Mouse (Mus musculus) limb, embryonic 15.5 days (tissue): Measurements from ENCODE around the gene Psmb6. TPM values are rescaled to one million over a fixed set of nuclear protein-coding genes. Genes with fewer than 3 reads are reported as not detected.
"Not testable (repeated sequence)": the region's sequence is repeated elsewhere in the genome, so short reads cannot be mapped to it uniquely, and the experiment has no call there.

Experiments
- ATAC-seq: fragments of 200-750 bp; cut with Nextera tagmentation; 2 replicates; pipeline ENCODE4 v1.8.0; 2017; ENCODE audit warnings: low read depth, moderate TSS enrichment; ENCODE audit not compliant: insufficient number of reproducible peaks, low FRiP score, low TSS enrichment
- H3K27ac ChIP-seq: fragments of 300-500 bp; sonication (generic); 2 replicates; pipeline ENCODE4 v1.5.1; 2015; ENCODE audit warnings: moderate library complexity, mild to moderate bottlenecking, inconsistent platforms
- H3K27me3 ChIP-seq: fragments of 300-500 bp; sonication (generic); 2 replicates; pipeline ENCODE4 v1.6.1; 2015; ENCODE audit warnings: inconsistent platforms
- H3K36me3 ChIP-seq: fragments of 300-500 bp; sonication (generic); 2 replicates; pipeline ENCODE4 v1.6.1; 2015; ENCODE audit warnings: inconsistent platforms
- H3K4me1 ChIP-seq: fragments of 300-500 bp; sonication (generic); 2 replicates; pipeline ENCODE4 v1.6.1; 2015; ENCODE audit warnings: inconsistent platforms
- H3K4me2 ChIP-seq: fragments of 300-500 bp; sonication (generic); 2 replicates; pipeline ENCODE4 v1.6.1; 2015; ENCODE audit warnings: mild to moderate bottlenecking, inconsistent platforms
- H3K4me3 ChIP-seq: fragments of 300-500 bp; sonication (generic); 2 replicates; pipeline ENCODE4 v1.5.1; 2015; ENCODE audit warnings: mild to moderate bottlenecking, inconsistent platforms
- H3K9ac ChIP-seq: fragments of 300-500 bp; sonication (generic); 2 replicates; pipeline ENCODE4 v1.6.1; 2015; ENCODE audit warnings: inconsistent platforms
- H3K9me3 ChIP-seq: fragments of 300-500 bp; sonication (generic); 2 replicates; pipeline ENCODE4 v1.6.1; 2016; ENCODE audit warnings: inconsistent platforms
- WGBS: fragments of 180-500 bp; shearing (Covaris S2); methylation state at CpG from one replicate; pipeline ENCODE4 v1.1.7; 2015; 5-methylcytosine and 5-hydroxymethylcytosine counted together
- polyA plus RNA-seq: library from polyadenylated mRNA; unstranded; fragments of >200 nt; fragmentation: Nextera tagmentation; extraction: Ambion mirVana; gene quantifications from 2 replicates; pipeline ENCODE4 v1.2.1, GENCODE M21; 2015

The Psmb6 gene
- polyA plus RNA-seq, 1 experiment from 2014 or later = 660 TPM

DNA sequence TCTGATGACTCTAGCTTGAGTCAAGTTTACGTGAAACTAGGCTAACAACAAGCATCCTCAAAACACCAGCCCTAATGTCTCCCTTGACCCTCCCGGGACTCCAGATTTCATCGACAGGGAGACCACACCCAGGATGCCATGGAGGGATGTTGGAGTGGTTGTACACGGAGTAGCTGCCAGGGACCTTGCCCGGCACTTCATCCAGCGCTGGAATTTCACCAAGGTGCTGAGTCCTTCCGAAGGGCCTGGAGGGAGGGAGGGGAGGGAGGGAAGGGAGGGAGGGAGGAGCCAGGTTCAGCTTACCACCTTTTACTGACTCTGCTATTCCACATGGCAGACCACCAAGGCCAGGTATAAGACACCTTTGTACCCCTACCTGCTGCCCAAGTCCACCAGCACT is 28.8 kb downstream of the Psmb6 start:
- no peaks in the 10 kb centered on the region for H3K27me3 ChIP-seq
- no peak overlapping the region for H3K4me2 ChIP-seq
- H3K4me1 ChIP-seq = no peaks in the 10 kb centered on the region
- H3K4me3 ChIP-seq = no peak overlapping the region
- peaks cover 12% of the 10 kb centered on the region for H3K36me3 ChIP-seq
- H3K9ac ChIP-seq = no peak overlapping the region
- ATAC-seq = no peak
- no peak overlapping the region for H3K27ac ChIP-seq
- H3K9me3 ChIP-seq = no peaks in the 10 kb centered on the region
- WGBS = 21% methylated on average over 7 of the region's 7 CpGs

DNA sequence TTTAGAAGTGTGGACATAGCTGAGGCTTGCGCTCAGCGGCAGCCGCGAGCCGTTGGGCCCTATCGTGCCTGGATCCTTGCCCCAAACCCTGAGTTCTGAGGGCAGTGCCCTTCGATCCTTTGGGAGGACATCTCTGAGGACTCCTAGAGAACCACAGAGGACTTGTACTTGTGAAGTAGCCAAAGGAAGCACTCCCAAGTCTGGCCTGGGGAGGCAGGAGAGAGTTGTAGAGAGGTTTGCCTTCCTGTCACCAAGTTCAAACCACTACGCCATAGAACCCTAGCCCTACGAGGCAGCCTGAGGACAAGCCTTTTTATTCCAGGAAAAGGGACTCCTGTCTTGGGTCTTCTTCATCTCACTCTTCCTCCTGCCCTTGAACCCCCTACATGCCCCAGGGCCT is 32.4 kb downstream of the Psmb6 start:
- H3K9ac ChIP-seq = no peak overlapping the region
- peaks cover 7% of the 10 kb centered on the region for H3K4me1 ChIP-seq
- no peak overlapping the region for H3K4me3 ChIP-seq
- 90% methylated on average over 9 of the region's 9 CpGs for WGBS
- no peak for ATAC-seq
- no peak overlapping the region for H3K4me2 ChIP-seq
- H3K27me3 ChIP-seq = no peaks in the 10 kb centered on the region
- no peaks in the 10 kb centered on the region for H3K9me3 ChIP-seq
- peaks cover 9% of the 10 kb centered on the region for H3K36me3 ChIP-seq
- H3K27ac ChIP-seq = no peak overlapping the region

DNA sequence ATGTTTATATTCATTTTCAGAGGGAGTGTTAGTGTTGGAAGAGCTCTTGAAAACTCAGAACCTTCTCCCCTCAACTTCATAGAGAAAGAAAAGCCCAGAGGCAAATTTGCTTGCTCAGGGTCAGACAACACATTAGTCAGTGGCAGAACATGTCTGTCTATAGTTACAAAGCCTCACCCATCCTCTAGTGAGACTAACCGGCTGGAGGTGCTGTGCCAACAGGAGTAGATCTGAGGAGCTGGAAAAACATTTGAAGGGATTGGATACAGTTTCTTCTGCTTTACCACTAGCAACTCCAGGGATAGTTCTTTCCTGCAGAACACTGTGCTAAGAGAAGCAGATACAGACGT is 36.7 kb downstream of the Psmb6 start:
- no peak for ATAC-seq
- peak overlapping the region; percentile 90 for H3K27ac ChIP-seq
- peaks cover 35% of the 10 kb centered on the region for H3K4me1 ChIP-seq
- H3K36me3 ChIP-seq = no peaks in the 10 kb centered on the region
- peak overlapping the region; percentile 90 for H3K4me3 ChIP-seq
- 0 out of 2 replicates have a peak overlapping the region, but pooled peaks have one; percentile 72 for H3K9ac ChIP-seq
- no peaks in the 10 kb centered on the region for H3K27me3 ChIP-seq
- peak overlapping the region; percentile 90 for H3K4me2 ChIP-seq
- no peaks in the 10 kb centered on the region for H3K9me3 ChIP-seq
- 6% methylated on average over 2 of the region's 2 CpGs for WGBS

DNA sequence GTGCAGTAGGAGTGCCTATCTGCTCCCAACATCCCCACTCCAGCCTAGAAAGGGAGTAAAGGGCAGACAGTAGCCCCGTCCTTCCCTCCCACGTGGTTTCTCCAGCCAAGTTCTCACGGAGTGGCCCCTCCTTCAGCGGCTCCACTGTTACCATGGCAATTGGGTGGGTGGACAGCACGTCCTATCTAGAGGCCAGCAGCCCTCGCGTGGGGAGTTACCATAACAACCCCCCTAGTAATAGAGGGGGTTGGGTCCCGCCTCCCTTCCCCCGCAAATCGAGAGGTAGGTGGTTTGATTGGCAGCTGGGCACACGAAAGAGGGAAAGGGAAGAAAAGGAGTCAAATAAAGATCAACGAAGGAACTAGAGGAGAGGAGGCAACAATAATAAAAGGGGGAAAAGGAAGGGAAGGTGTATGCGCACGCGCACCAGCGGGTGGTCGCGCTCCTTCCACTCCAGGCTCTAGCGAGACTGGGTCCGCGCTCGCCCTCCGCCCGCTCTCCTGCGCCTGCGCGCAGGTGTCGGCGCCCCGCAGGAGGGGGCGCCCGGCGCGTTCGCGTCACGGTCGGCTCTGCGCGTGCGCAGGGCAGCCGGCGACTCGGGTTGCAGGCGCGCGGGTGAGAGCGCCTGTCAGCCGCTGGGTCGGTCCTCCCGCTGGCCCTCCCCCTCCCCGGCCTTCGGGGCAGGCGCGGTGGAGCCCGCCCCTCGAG is 37.3 kb downstream of the Psmb6 start, which contains the start of gene Mink1:
Gene Mink1 (plus strand): TSS at position 595 of the 708 bp plus-strand sequence.
- ATAC-seq = peak; percentile 85
- H3K27ac ChIP-seq = peak within 1 kb of the TSS; percentile 90
- WGBS = under 1% methylated on average over 41 of the region's 57 CpGs
- H3K9me3 ChIP-seq = no peaks in the 10 kb centered on the region
- H3K4me1 ChIP-seq = peaks cover 37% of the 10 kb centered on the region
- H3K9ac ChIP-seq = peak within 1 kb of the TSS; percentile 72
- peak within 1 kb of the TSS; percentile 90 for H3K4me2 ChIP-seq
- no peaks in the 10 kb centered on the region for H3K36me3 ChIP-seq
- H3K27me3 ChIP-seq = no peaks in the 10 kb centered on the region
- peak within 1 kb of the TSS; percentile 90 for H3K4me3 ChIP-seq

DNA sequence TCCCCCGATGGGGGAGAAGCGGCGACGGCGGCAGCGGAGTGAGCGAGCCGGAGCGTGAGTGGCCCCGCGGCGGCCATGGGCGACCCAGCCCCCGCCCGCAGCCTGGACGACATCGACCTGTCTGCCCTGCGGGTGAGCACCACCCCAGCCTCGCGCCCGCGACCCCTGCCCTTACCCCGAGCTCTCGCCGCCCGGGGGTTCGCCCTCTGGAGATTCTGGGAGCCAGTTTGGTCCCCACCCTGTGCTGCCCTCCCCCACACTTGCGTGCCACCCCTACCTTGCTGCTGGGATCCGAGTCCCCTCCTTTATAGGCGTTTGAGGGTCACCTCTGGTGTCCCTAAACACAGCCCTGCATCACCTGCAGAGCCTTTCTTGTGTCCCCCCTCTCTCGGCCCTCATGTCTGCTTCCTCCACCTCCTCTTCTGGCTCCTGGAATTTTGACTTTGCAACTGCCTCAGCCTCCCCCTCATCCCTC is 37.9 kb downstream of the Psmb6 start:
- H3K4me2 ChIP-seq = peak overlapping the region; percentile 90
- H3K27ac ChIP-seq = peak overlapping the region; percentile 90
- H3K4me3 ChIP-seq = peak overlapping the region; percentile 90
- H3K4me1 ChIP-seq = peaks cover 37% of the 10 kb centered on the region
- peak overlapping the region; percentile 72 for H3K9ac ChIP-seq
- WGBS = 2% methylated on average over 19 of the region's 31 CpGs
- peak; percentile 11; the same call in 1 of the 2 replicates for ATAC-seq
- H3K27me3 ChIP-seq = no peaks in the 10 kb centered on the region
- H3K9me3 ChIP-seq = no peaks in the 10 kb centered on the region
- peaks cover 5% of the 10 kb centered on the region; the same call in 1 of the 2 replicates for H3K36me3 ChIP-seq

DNA sequence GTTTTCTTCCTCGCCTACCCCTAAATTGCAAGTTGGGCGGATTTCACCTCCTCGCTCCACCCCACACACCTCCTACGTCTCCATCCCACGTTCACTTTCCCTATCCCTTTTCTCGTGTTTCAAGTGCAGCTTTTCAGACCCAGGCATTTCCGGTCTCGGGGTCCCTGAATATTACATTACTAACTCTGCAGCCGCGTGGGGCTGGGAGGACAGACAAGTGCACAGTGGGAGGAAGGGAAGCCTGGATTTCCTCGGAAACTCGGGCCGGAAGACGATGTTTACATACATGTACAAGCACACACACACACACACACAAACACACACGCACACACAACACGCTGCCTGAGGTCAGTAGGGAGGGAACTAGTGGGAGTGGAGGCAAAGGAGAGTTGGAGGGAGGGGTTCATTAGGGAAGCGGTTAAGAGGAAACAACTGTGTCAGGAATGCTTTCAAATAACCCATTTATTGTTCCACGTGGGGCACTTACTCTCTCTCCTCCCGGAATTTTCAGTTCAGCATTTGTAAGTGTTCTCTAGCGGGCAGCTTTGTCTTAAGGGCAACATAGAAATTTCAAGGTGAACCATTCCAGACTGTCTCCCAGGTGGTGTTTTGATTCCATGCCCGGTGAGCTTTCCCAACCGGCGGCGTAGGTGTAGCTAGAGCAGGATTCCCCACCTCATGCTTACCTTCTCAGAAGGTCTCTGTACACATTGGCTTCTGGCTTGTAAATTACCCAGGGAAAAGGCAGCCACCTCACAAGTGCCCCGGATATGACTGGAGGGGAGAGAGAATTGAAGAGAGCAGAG is 38.5 kb downstream of the Psmb6 start:
- Histone ChIP-seq H3K4me3 (peak overlapping the region; percentile 90), H3K9ac (peak overlapping the region; percentile 72), H3K4me1 (peaks cover 37% of the 10 kb centered on the region), H3K27me3 (no peaks in the 10 kb centered on the region), H3K4me2 (peak overlapping the region; percentile 90), H3K27ac (peak overlapping the region; percentile 90), H3K9me3 (no peaks in the 10 kb centered on the region), H3K36me3 (peaks cover 8% of the 10 kb centered on the region; the same call in 1 of the 2 replicates)
- under 1% methylated on average over 25 of the region's 25 CpGs for WGBS
- no peak for ATAC-seq

DNA sequence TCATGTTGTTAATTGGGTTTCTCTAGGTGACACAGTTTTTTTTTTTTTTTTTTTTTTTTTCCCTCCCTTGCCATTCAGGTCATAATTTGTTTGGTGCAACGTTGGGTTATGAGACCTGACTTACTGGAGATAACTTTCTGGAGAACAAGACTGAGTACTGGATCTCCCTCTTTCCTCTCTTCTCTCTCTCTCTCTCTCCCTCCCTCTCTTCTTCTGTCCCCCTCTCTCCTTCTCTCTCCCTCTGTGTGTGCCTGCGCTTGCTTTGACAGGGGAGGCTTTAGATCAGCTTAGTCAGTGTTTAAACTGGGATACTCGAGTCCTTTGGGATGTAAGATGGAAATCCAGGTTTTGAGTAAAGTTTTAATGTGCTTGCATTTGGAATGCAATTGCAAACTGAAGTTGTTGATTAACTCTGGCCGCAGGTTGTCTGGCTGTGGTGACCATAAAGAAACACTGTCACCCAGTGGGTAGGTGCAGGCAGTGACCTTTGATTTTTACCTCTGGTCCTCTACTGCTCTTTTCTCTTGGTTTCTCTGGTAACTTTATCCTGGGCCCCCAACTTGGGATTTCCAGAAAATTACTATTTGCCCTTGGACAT is 39.2 kb downstream of the Psmb6 start:
- no peak for ATAC-seq
- Histone ChIP-seq H3K9me3 (no peaks in the 10 kb centered on the region), H3K27ac (no peak overlapping the region), H3K36me3 (peaks cover 8% of the 10 kb centered on the region; the same call in 1 of the 2 replicates), H3K4me2 (peak overlapping the region; percentile 90), H3K4me1 (peaks cover 37% of the 10 kb centered on the region), H3K9ac (no peak overlapping the region), H3K4me3 (peak overlapping the region; percentile 90), H3K27me3 (no peaks in the 10 kb centered on the region)
- WGBS = 25% methylated on average over 4 of the region's 4 CpGs

DNA sequence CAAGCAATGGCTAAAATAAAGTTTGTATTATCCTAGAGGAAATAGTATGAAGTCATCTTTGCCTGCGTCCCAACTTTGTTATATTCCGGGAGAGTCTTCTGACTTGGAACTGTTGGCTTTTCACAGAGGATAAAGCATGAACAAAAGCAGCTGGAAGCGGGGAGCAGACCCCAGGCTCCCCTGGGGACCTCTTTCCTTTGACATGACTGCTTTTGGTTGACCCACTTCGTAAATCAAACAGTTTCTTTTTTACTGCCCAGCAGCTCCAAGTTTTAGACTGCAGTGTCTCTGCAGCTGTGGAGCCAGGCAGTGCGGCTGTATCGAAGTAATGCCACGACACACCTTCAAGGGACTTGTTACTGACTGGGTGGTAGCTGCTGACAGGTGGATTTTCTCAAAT is 41.4 kb downstream of the Psmb6 start:
- WGBS = 34% methylated on average over 7 of the region's 7 CpGs
- Histone ChIP-seq H3K27ac (no peak overlapping the region), H3K4me1 (peaks cover 37% of the 10 kb centered on the region), H3K27me3 (no peaks in the 10 kb centered on the region), H3K9ac (no peak overlapping the region), H3K36me3 (peaks cover 8% of the 10 kb centered on the region; the same call in 1 of the 2 replicates), H3K4me2 (no peak overlapping the region), H3K9me3 (no peaks in the 10 kb centered on the region), H3K4me3 (no peak overlapping the region)
- ATAC-seq = no peak

DNA sequence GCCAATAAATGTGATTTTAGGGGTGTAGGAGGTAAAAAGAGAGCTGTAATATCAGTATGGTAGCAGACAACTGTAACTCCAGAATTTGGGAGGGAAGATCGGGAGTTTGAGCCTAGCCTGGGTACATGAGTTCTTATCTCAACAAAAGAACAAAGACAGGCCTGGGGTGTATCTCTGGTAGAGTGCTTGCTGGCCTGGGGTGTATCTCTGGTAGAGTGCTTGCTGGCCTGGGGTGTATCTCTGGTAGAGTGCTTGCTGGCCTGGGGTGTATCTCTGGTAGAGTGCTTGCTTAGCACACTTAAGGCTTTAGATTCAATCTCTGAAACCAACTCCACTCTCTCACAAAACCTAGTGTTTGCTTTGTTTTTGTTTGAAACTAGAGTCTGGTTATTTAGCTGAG is 45.4 kb downstream of the Psmb6 start:
- not testable (repeated sequence) for H3K4me3 ChIP-seq, ATAC-seq, H3K36me3 ChIP-seq, H3K27ac ChIP-seq, H3K27me3 ChIP-seq, H3K9ac ChIP-seq, H3K4me2 ChIP-seq, H3K9me3 ChIP-seq
- peaks cover 20% of the 10 kb centered on the region for H3K4me1 ChIP-seq
- WGBS = 91% methylated on average over 1 of the region's 1 CpGs

DNA sequence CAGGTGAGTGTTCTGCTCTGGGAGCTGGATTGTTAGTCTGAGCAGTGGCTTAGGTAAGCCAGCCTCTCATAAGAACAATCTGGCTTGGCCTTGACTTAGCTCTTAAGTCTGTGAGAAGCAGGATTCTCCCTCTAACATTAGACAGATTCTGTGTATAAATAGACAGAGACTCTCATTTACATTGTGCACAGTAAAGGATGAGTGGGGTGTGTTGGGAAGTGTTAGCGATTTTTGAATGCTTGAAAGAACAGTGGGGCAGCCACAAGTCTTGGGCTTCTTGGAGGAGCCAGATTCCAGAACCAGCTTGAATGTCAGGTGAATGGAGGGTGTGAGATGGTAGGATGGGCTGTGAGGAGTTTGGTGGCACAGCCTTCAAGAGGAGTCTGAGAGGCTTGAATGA is 46.5 kb downstream of the Psmb6 start:
- H3K36me3 ChIP-seq = peaks cover 8% of the 10 kb centered on the region; the same call in 1 of the 2 replicates
- no peak overlapping the region for H3K4me2 ChIP-seq
- no peaks in the 10 kb centered on the region for H3K9me3 ChIP-seq
- H3K4me1 ChIP-seq = peaks cover 22% of the 10 kb centered on the region
- 91% methylated on average over 1 of the region's 1 CpGs for WGBS
- H3K9ac ChIP-seq = no peak overlapping the region
- H3K27ac ChIP-seq = 0 out of 2 replicates have a peak overlapping the region, but pooled peaks have one; percentile 17
- no peak overlapping the region for H3K4me3 ChIP-seq
- H3K27me3 ChIP-seq = no peaks in the 10 kb centered on the region
- no peak for ATAC-seq

DNA sequence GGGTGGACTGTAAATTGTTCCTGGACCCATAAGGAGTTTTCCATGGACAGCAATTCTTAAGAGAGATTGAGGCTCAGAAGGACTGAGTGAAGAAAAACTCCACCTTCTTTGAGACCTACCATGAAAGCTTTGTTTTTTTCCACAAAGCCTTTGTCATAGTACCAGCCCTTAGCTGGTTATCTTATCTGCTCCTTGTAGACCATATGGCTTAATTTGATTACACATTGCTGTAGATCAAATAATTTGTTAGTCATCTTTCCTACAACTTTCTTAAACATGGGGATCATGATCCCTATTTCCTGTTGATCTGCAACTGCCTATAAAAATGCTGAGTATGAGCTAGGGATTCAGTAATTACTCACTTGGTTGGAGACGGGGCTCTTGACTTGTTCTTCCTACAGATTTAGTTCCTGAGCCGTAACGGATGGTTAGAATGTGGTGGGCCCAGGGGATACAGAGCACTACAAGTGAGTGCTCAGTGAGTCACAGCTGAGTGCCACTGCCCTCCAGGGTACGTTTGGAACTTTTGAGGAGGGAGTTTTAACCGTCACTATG is 47.3 kb downstream of the Psmb6 start:
- H3K4me3 ChIP-seq = no peak overlapping the region
- no peaks in the 10 kb centered on the region for H3K27me3 ChIP-seq
- no peaks in the 10 kb centered on the region for H3K9me3 ChIP-seq
- no peak overlapping the region for H3K4me2 ChIP-seq
- H3K36me3 ChIP-seq = peaks cover 8% of the 10 kb centered on the region; the same call in 1 of the 2 replicates
- no peak for ATAC-seq
- WGBS = 48% methylated on average over 5 of the region's 5 CpGs
- peaks cover 25% of the 10 kb centered on the region for H3K4me1 ChIP-seq
- H3K9ac ChIP-seq = no peak overlapping the region
- H3K27ac ChIP-seq = no peak overlapping the region
